21 mouse cellular contexts compared by ENCODE assay signal in the genomic region with DNA sequence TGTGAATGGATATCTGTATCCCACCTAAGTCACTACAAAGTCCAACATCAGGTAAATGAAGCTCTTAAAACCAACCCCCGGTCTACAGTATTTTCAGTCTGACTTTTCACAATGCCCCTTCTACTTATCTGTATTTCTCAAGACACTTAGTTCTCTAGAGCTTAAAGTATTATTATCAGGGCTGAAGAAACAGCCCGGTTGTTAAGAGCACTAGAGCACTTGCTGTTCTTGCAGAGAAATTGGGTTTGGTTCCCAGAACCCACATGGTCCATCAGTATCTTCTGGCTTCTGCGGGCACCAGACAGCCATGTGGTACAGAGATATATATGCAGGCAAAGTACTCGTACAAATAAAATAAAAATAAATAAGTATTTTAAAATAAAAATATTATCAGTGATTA.
"Had no signal": no experiment of that assay in that cellular context is flagged by ENCODE, and none has a peak within 500 bp of the region (broad histone marks: within the 10 kb centered on the region; RNA-seq: fewer than 3 reads in every experiment).

No protein-coding gene starts in this region.

- H3K9ac ChIP-seq: limb, embryonic 13.5 days; lung, embryonic 15.5 days; midbrain, embryonic 15.5 days; neural tube, embryonic 12.5 days; stomach, embryonic 15.5 days had no signal

- H3K27me3 ChIP-seq: limb, embryonic 13.5 days; lung, embryonic 15.5 days; megakaryocyte, embryonic 14.5 days; midbrain, embryonic 15.5 days; neural tube, embryonic 12.5 days; neural tube, embryonic 15.5 days; stomach, embryonic 15.5 days had no signal

- H3K27ac ChIP-seq: layer of hippocampus, adult 2 months; lung, embryonic 15.5 days; neural tube, embryonic 12.5 days had no signal

- DNase-seq: kidney, adult 2 months; kidney, postnatal 25 days; layer of hippocampus, adult 9-11 months; lung, adult 18-20 months; lung, postnatal 10 days; lung, postnatal 36 days; right cerebral cortex, adult 18-20 months; right cerebral cortex, postnatal 14 days; spleen, adult 18-20 months; thymus, postnatal 25 days had no signal

- H3K9me3 ChIP-seq: limb, embryonic 10.5 days; limb, embryonic 13.5 days; lung, embryonic 15.5 days; megakaryocyte, embryonic 14.5 days; midbrain, embryonic 10.5 days; midbrain, embryonic 15.5 days; neural tube, embryonic 12.5 days; neural tube, embryonic 15.5 days; stomach, embryonic 15.5 days had no signal

- H3K4me3 ChIP-seq: layer of hippocampus, adult 2 months; lung, embryonic 15.5 days; neural tube, embryonic 12.5 days; stomach, embryonic 15.5 days had no signal

- ATAC-seq: intestine, postnatal 0 days had no signal
